Mouse (Mus musculus): Measurements from ENCODE around the gene Cdx2. TPM values are rescaled to one million over a fixed set of nuclear protein-coding genes. Genes with fewer than 3 reads are reported as not detected.

Cdx2 gene
- polyA plus RNA-seq, 1 experiment from 2014 or later = not detected

GRCm38 (mm10) chr5:147297249-147297648 is 9.8 kb downstream of the Cdx2 start:
- no peak overlapping the region for H3K27ac ChIP-seq (ENCODE audit: low read length)
- H3K9ac ChIP-seq (replicated peaks; ENCODE audit: low read length) = no peak overlapping the region
- no peaks in the 10 kb centered on the region for H3K36me3 ChIP-seq (ENCODE audit: insufficient read depth, low read length)
- no peak for ATAC-seq (ENCODE audit: low FRiP score, low TSS enrichment)
- 82% methylated on average over 5 of the region's 5 CpGs for WGBS
- peaks cover 17% of the 10 kb centered on the region for H3K4me1 ChIP-seq (ENCODE audit: insufficient read depth, low read length)
- no peaks in the 10 kb centered on the region for H3K9me3 ChIP-seq (ENCODE audit: low read length)
- no peak overlapping the region for H3K4me3 ChIP-seq (ENCODE audit: low read length)
- no peak overlapping the region for H3K4me2 ChIP-seq (replicated peaks; ENCODE audit: low read depth, low read length)
- H3K27me3 ChIP-seq (ENCODE audit: insufficient read depth, low read length) = peaks cover 92% of the 10 kb centered on the region

DNA sequence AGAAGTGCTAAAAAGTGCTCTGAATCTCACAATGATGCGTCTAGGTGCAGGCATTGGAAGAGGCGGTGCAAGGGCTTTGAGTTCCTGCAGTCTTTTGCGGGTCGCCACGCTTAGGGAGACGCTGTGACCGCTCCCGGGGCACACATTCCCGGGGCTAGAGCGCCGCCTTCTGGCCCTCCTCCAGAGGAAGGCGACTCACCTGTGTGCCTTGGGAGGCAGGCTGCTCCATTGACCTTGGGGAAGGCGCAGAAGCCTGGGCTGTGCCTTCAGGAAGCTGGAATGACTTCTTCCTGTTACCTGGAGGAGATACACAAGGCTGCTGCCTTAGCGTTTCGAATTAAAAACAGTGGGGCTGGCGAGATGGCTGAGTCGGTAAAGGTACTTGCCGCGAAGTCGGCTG is 12.9 kb downstream of the Cdx2 start:
- H3K9ac ChIP-seq (replicated peaks; ENCODE audit: low read length) = no peak overlapping the region
- WGBS = 29% methylated on average over 20 of the region's 20 CpGs
- H3K36me3 ChIP-seq (ENCODE audit: insufficient read depth, low read length) = no peaks in the 10 kb centered on the region
- no peak overlapping the region for H3K4me3 ChIP-seq (ENCODE audit: low read length)
- no peak overlapping the region for H3K4me2 ChIP-seq (replicated peaks; ENCODE audit: low read depth, low read length)
- H3K4me1 ChIP-seq (ENCODE audit: insufficient read depth, low read length) = peaks cover 14% of the 10 kb centered on the region
- no peak for ATAC-seq (ENCODE audit: low FRiP score, low TSS enrichment)
- H3K27me3 ChIP-seq (ENCODE audit: insufficient read depth, low read length) = peaks cover 61% of the 10 kb centered on the region
- no peaks in the 10 kb centered on the region for H3K9me3 ChIP-seq (ENCODE audit: low read length)
- no peak overlapping the region for H3K27ac ChIP-seq (ENCODE audit: low read length)

GRCm38 (mm10) chr5:147293127-147293910 is 13.8 kb downstream of the Cdx2 start:
- peaks cover 14% of the 10 kb centered on the region for H3K4me1 ChIP-seq (ENCODE audit: insufficient read depth, low read length)
- WGBS = 27% methylated on average over 18 of the region's 18 CpGs
- no peak overlapping the region for H3K4me3 ChIP-seq (ENCODE audit: low read length)
- no peaks in the 10 kb centered on the region for H3K9me3 ChIP-seq (ENCODE audit: low read length)
- H3K9ac ChIP-seq (replicated peaks; ENCODE audit: low read length) = no peak overlapping the region
- H3K27ac ChIP-seq (ENCODE audit: low read length) = no peak overlapping the region
- ATAC-seq (ENCODE audit: low FRiP score, low TSS enrichment) = peak; percentile 85
- peaks cover 53% of the 10 kb centered on the region for H3K27me3 ChIP-seq (ENCODE audit: insufficient read depth, low read length)
- H3K36me3 ChIP-seq (ENCODE audit: insufficient read depth, low read length) = no peaks in the 10 kb centered on the region
- H3K4me2 ChIP-seq (replicated peaks; ENCODE audit: low read depth, low read length) = 0 out of 2 replicates have a peak overlapping the region, but pooled peaks have one; percentile 33

DNA sequence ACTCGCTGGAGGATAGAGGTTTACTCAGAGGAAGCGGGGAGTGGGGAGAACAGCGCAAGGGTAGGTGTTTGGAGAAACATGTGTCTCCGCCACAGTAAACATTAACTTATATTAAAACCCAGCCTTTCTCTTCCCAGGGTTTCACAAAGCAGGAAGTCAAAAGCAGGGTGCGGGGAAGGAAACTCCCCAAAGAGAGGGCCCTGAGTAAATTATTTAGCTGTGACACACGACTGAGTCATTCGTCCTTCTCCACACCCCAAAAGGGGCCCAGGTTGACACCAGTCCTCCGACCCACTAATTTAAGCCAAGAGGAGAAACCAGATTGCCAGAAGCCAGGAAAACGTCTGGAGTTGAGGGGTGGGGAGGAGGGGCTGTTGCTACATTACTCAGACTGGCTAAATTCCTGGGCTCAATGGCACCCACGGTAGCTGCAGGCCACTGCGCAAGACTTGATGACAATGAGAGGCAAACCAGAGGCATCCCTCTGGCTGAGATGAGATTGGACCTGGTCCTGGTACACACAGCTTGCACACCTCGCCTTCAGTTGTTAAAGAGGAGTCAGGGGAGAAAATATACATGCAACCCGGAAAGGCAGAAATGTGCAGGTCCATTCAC is 14.5 kb downstream of the Cdx2 start:
- Histone ChIP-seq H3K4me2 (replicated peaks; ENCODE audit: low read depth, low read length) (peak overlapping the region; percentile 33), H3K9me3 (ENCODE audit: low read length) (no peaks in the 10 kb centered on the region), H3K36me3 (ENCODE audit: insufficient read depth, low read length) (no peaks in the 10 kb centered on the region), H3K4me1 (ENCODE audit: insufficient read depth, low read length) (peaks cover 14% of the 10 kb centered on the region), H3K27ac (ENCODE audit: low read length) (no peak overlapping the region), H3K9ac (replicated peaks; ENCODE audit: low read length) (no peak overlapping the region), H3K27me3 (ENCODE audit: insufficient read depth, low read length) (peaks cover 46% of the 10 kb centered on the region), H3K4me3 (ENCODE audit: low read length) (no peak overlapping the region)
- 0 out of 2 replicates have a peak, but pooled peaks have one; percentile 49 for ATAC-seq (ENCODE audit: low FRiP score, low TSS enrichment)
- WGBS = 37% methylated on average over 13 of the region's 13 CpGs

GRCm38 (mm10) chr5:147291764-147292505 is 15.1 kb downstream of the Cdx2 start:
- H3K4me3 ChIP-seq (ENCODE audit: low read length) = no peak overlapping the region
- peak overlapping the region; percentile 33 for H3K4me2 ChIP-seq (replicated peaks; ENCODE audit: low read depth, low read length)
- H3K27ac ChIP-seq (ENCODE audit: low read length) = no peak overlapping the region
- no peaks in the 10 kb centered on the region for H3K9me3 ChIP-seq (ENCODE audit: low read length)
- H3K27me3 ChIP-seq (ENCODE audit: insufficient read depth, low read length) = peaks cover 40% of the 10 kb centered on the region
- H3K4me1 ChIP-seq (ENCODE audit: insufficient read depth, low read length) = peaks cover 14% of the 10 kb centered on the region
- no peaks in the 10 kb centered on the region for H3K36me3 ChIP-seq (ENCODE audit: insufficient read depth, low read length)
- WGBS = 28% methylated on average over 16 of the region's 16 CpGs
- H3K9ac ChIP-seq (replicated peaks; ENCODE audit: low read length) = no peak overlapping the region
- no peak for ATAC-seq (ENCODE audit: low FRiP score, low TSS enrichment)

- no peak overlapping the region for H3K27ac ChIP-seq (ENCODE audit: low read length)
- no peaks in the 10 kb centered on the region for H3K9me3 ChIP-seq (ENCODE audit: low read length)
- no peak overlapping the region for H3K4me3 ChIP-seq (ENCODE audit: low read length)
- H3K9ac ChIP-seq (replicated peaks; ENCODE audit: low read length) = no peak overlapping the region
- 74% methylated on average over 4 of the region's 4 CpGs for WGBS
- no peak for ATAC-seq (ENCODE audit: low FRiP score, low TSS enrichment)
- no peaks in the 10 kb centered on the region for H3K36me3 ChIP-seq (ENCODE audit: insufficient read depth, low read length)
- H3K27me3 ChIP-seq (ENCODE audit: insufficient read depth, low read length) = peaks cover 43% of the 10 kb centered on the region
- no peaks in the 10 kb centered on the region for H3K4me1 ChIP-seq (ENCODE audit: insufficient read depth, low read length)
- H3K4me2 ChIP-seq (replicated peaks; ENCODE audit: low read depth, low read length) = no peak overlapping the region
Measured at GRCm38 (mm10) chr5:147284365-147284764, 22.7 kb downstream of the Cdx2 start.

DNA sequence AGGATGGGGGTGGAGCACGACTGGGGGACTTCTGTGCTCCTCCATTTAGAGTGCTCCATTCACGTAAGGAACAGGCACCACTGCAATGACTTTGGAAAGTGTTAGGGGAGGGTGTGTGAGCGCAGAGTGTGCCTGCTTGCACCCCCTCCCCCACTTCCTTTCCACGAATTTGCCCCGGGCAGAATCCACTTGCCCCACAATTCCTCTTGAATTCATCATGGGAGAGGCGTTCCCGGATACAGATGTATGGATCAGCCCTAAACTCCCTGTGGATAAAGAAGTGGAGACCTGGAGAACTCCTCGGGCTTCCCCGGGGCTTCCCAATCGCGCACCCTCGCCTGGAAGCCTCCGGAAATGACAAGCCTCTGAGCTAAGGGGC is 29.5 kb downstream of the Cdx2 start:
- H3K4me2 ChIP-seq (replicated peaks; ENCODE audit: low read depth, low read length) = no peak overlapping the region
- ATAC-seq (ENCODE audit: low FRiP score, low TSS enrichment) = no peak
- under 1% methylated on average over 13 of the region's 13 CpGs for WGBS

DNA sequence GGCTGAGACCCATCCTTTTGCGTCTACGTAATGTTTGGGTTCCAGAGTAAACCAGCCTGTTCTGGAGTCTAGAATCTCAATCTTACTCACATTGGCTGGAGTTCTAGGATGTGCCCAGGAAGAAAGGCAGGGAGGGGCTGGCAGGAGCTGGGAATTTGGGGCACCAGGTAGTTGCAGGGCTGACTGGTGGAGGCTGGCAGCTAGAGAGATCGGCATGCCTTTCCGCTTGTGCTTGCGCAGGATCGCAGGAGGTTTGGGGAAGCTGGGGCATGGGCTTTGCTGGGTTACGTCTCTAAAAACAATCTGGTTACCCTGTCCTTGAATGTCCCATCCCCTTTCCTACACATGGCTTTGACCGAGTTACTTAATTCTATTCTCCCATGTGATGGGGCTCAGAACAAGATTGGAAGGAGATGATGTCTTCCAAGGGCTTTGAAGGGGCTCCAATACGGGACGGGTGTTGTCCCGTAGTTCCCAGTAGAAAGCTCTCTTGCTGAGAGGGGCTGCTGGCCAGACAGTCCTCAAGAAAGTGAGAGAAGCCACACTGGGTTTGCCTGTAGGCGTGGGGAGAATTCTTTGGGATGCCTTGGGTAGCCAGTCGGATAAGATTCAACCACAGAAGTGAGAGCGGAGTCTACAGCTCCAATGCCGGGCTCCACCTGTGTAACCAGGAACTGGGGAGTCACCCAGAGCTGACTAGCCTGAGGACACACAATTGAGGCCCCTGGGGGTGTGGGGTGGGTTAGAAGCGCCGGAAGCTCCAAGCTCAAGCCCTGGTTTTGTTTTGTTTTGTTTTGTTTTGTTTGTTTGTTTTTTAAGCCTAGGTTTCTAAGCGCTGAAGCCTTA is 30.1 kb downstream of the Cdx2 start:
- Histone ChIP-seq H3K27ac (ENCODE audit: low read length) (no peak overlapping the region), H3K4me3 (ENCODE audit: low read length) (no peak overlapping the region), H3K9me3 (ENCODE audit: low read length) (0 out of 2 replicates have a peak, but pooled peaks cover 2% of the 10 kb centered on the region), H3K27me3 (ENCODE audit: insufficient read depth, low read length) (peaks cover 97% of the 10 kb centered on the region), H3K9ac (replicated peaks; ENCODE audit: low read length) (no peak overlapping the region), H3K4me2 (replicated peaks; ENCODE audit: low read depth, low read length) (no peak overlapping the region), H3K36me3 (ENCODE audit: insufficient read depth, low read length) (no peaks in the 10 kb centered on the region), H3K4me1 (ENCODE audit: insufficient read depth, low read length) (no peaks in the 10 kb centered on the region)
- 1% methylated on average over 18 of the region's 18 CpGs for WGBS
- ATAC-seq (ENCODE audit: low FRiP score, low TSS enrichment) = no peak

More for the DNA sequence above, 29.5 kb downstream of the Cdx2 start:
- Histone ChIP-seq H3K4me1 (ENCODE audit: insufficient read depth, low read length) (no peaks in the 10 kb centered on the region), H3K9ac (replicated peaks; ENCODE audit: low read length) (no peak overlapping the region), H3K27ac (ENCODE audit: low read length) (no peak overlapping the region), H3K4me3 (ENCODE audit: low read length) (no peak overlapping the region), H3K36me3 (ENCODE audit: insufficient read depth, low read length) (no peaks in the 10 kb centered on the region), H3K9me3 (ENCODE audit: low read length) (0 out of 2 replicates have a peak, but pooled peaks cover 2% of the 10 kb centered on the region), H3K27me3 (ENCODE audit: insufficient read depth, low read length) (peaks cover 91% of the 10 kb centered on the region)

- Histone ChIP-seq H3K36me3 (ENCODE audit: insufficient read depth, low read length) (no peaks in the 10 kb centered on the region), H3K27me3 (ENCODE audit: insufficient read depth, low read length) (peaks cover 98% of the 10 kb centered on the region), H3K4me3 (ENCODE audit: low read length) (no peak overlapping the region), H3K4me2 (replicated peaks; ENCODE audit: low read depth, low read length) (no peak overlapping the region), H3K4me1 (ENCODE audit: insufficient read depth, low read length) (no peaks in the 10 kb centered on the region), H3K9ac (replicated peaks; ENCODE audit: low read length) (no peak overlapping the region), H3K27ac (ENCODE audit: low read length) (no peak overlapping the region), H3K9me3 (ENCODE audit: low read length) (0 out of 2 replicates have a peak, but pooled peaks cover 2% of the 10 kb centered on the region)
- no peak for ATAC-seq (ENCODE audit: low FRiP score, low TSS enrichment)
- 12% methylated on average over 3 of the region's 3 CpGs for WGBS
Measured at GRCm38 (mm10) chr5:147275761-147276160, 31.3 kb downstream of the Cdx2 start.

Measured in kidney, embryonic 16.5 days (tissue).